Mouse (Mus musculus): Measurements from ENCODE around the gene Snx29. TPM values are rescaled to one million over a fixed set of nuclear protein-coding genes. Genes with fewer than 3 reads are reported as not detected.

Snx29 gene
- total and polyA plus RNA-seq, 2 experiments from 2014 or later, result 8.2 to 18.7 TPM

GRCm38 (mm10) chr16:11643603-11644002 is 320.9 kb downstream of the Snx29 start:
- Histone ChIP-seq H3K27ac (no peak overlapping the region), H3K4me2 (ENCODE audit: low read depth, low read length) (no peak overlapping the region), H3K4me3 (ENCODE audit: low read length) (no peak overlapping the region), H3K9me3 (ENCODE audit: low read length) (no peaks in the 10 kb centered on the region), H3K4me1 (ENCODE audit: insufficient read depth, low read length) (peaks cover 7% of the 10 kb centered on the region), H3K27me3 (ENCODE audit: insufficient read depth, low read length) (no peaks in the 10 kb centered on the region), H3K9ac (replicated peaks; ENCODE audit: low read length) (no peak overlapping the region), H3K36me3 (ENCODE audit: insufficient read depth, low read length) (no peaks in the 10 kb centered on the region)
- no peak for TF ChIP-seq CTCF (IDR thresholded peaks at IDR 0.05; ENCODE audit: low read depth)
- DNase-seq (ENCODE audit: low spot score) (no peak), ATAC-seq (no peak)
- 51% methylated on average over 6 of the region's 6 CpGs for WGBS

DNA sequence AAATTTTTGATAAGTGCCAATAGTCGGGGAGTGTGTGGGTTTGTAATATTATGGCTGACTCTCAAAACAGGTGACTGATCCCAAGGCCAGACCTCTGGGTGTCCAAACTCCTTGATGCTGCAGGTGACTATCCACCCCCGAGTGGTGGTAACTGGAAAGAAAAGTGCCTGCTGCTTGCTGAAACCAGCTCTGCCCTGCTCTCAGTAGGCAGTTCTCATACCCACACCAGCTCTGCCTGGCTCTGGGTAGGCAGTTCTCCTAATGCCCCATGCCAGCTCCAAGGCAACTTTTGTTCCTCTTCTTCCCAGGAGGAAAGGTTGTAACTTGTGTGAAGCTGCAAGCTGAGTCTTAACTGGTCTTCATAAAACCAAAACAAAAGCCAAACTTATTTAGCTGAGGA is 321.7 kb downstream of the Snx29 start:
- no peak for TF ChIP-seq CTCF (IDR thresholded peaks at IDR 0.05; ENCODE audit: low read depth)
- WGBS, result 67% methylated on average over 2 of the region's 2 CpGs
- H3K9ac ChIP-seq (replicated peaks; ENCODE audit: low read length), result no peak overlapping the region
- ATAC-seq (peak; percentile 74), DNase-seq (ENCODE audit: low spot score) (peak; percentile 18)
- peaks cover 7% of the 10 kb centered on the region for H3K4me1 ChIP-seq (ENCODE audit: insufficient read depth, low read length)
- H3K36me3 ChIP-seq (ENCODE audit: insufficient read depth, low read length), result no peaks in the 10 kb centered on the region
- H3K27me3 ChIP-seq (ENCODE audit: insufficient read depth, low read length), result no peaks in the 10 kb centered on the region
- H3K4me3 ChIP-seq (ENCODE audit: low read length), result no peak overlapping the region
- H3K4me2 ChIP-seq (ENCODE audit: low read depth, low read length), result no peak overlapping the region
- peak overlapping the region; percentile 36; the same call in 1 of the 2 replicates for H3K27ac ChIP-seq
- H3K9me3 ChIP-seq (ENCODE audit: low read length), result no peaks in the 10 kb centered on the region

DNA sequence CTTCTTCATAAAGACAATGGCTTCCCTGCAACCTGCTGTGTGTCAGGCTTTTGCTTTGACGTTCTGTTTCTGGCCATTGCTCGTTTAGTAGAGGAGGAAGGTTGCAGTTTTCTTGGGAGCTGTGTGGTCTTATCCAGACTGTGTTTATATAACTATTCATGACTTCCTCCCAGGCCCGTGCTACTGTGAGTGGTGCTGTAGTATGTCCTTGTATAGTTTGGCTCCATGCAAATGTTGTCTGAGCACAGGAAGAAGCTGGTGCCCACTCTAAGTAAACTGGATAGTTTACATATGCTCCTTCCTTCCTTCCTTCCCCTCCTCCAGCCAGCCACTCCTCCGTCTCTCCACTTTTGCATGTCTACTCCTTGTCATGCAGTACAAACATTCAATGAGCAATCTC is 323.0 kb downstream of the Snx29 start:
- H3K9ac ChIP-seq (replicated peaks; ENCODE audit: low read length), result no peak overlapping the region
- H3K9me3 ChIP-seq (ENCODE audit: low read length), result no peaks in the 10 kb centered on the region
- whole genome bisulfite sequencing, result 34% methylated on average over 4 of the region's 4 CpGs
- H3K36me3 ChIP-seq (ENCODE audit: insufficient read depth, low read length), result no peaks in the 10 kb centered on the region
- ATAC-seq (no peak), DNase-seq (ENCODE audit: low spot score) (no peak)
- no peak for TF ChIP-seq CTCF (IDR thresholded peaks at IDR 0.05; ENCODE audit: low read depth)
- H3K4me3 ChIP-seq (ENCODE audit: low read length), result no peak overlapping the region
- peaks cover 7% of the 10 kb centered on the region for H3K4me1 ChIP-seq (ENCODE audit: insufficient read depth, low read length)
- peak overlapping the region; percentile 22; the same call in 1 of the 2 replicates for H3K27ac ChIP-seq
- H3K4me2 ChIP-seq (ENCODE audit: low read depth, low read length), result no peak overlapping the region
- no peaks in the 10 kb centered on the region for H3K27me3 ChIP-seq (ENCODE audit: insufficient read depth, low read length)

- 60% methylated on average over 4 of the region's 4 CpGs for WGBS
- DNase-seq (ENCODE audit: low spot score) (no peak), ATAC-seq (no peak)
Observed at GRCm38 (mm10) chr16:11646745-11647289, 324.1 kb downstream of the Snx29 start.

DNA sequence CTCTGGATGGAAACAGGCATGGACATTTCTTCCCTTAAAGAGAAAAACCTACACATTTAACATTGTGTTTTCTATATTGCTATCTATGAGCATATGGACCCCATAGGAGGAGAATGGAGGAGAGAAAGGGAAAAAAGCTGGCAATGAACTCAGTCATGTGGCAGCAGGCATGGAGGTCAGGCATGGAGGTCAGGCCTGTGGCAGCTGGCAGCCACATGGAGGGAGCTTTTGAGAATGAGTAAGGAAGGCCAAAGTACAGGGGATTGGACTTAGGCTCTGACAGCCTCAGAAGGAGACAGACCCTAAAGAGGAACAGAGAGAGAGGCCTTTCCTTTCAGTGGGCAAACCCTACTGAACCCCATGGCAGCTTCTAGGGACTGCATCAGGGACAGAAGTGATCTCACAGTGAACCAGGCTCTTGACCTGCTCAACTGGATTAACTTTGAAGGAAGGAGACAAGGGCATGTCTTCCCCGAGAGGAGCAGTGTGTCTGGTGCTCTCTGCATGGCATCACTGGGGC is 325.5 kb downstream of the Snx29 start:
- no peak overlapping the region for H3K4me2 ChIP-seq (ENCODE audit: low read depth, low read length)
- peaks cover 7% of the 10 kb centered on the region for H3K4me1 ChIP-seq (ENCODE audit: insufficient read depth, low read length)
- H3K9ac ChIP-seq (replicated peaks; ENCODE audit: low read length), result no peak overlapping the region
- no peak overlapping the region for H3K27ac ChIP-seq
- 74% methylated on average over 1 of the region's 1 CpGs for whole genome bisulfite sequencing
- TF ChIP-seq CTCF (IDR thresholded peaks at IDR 0.05; ENCODE audit: low read depth), result no peak
- no peak for DNase-seq (ENCODE audit: low spot score)
- H3K27me3 ChIP-seq (ENCODE audit: insufficient read depth, low read length), result no peaks in the 10 kb centered on the region
- ATAC-seq, result no peak
- H3K9me3 ChIP-seq (ENCODE audit: low read length), result no peaks in the 10 kb centered on the region
- no peaks in the 10 kb centered on the region for H3K36me3 ChIP-seq (ENCODE audit: insufficient read depth, low read length)
- H3K4me3 ChIP-seq (ENCODE audit: low read length), result no peak overlapping the region

More at GRCm38 (mm10) chr16:11646745-11647289, 324.1 kb downstream of the Snx29 start:
- Histone ChIP-seq H3K9ac (replicated peaks; ENCODE audit: low read length) (no peak overlapping the region), H3K36me3 (ENCODE audit: insufficient read depth, low read length) (no peaks in the 10 kb centered on the region), H3K4me1 (ENCODE audit: insufficient read depth, low read length) (peaks cover 7% of the 10 kb centered on the region), H3K27me3 (ENCODE audit: insufficient read depth, low read length) (no peaks in the 10 kb centered on the region), H3K27ac (no peak overlapping the region), H3K4me2 (ENCODE audit: low read depth, low read length) (no peak overlapping the region), H3K9me3 (ENCODE audit: low read length) (no peaks in the 10 kb centered on the region), H3K4me3 (ENCODE audit: low read length) (no peak overlapping the region)
- TF ChIP-seq CTCF (IDR thresholded peaks at IDR 0.05; ENCODE audit: low read depth), result no peak

- TF ChIP-seq CTCF (IDR thresholded peaks at IDR 0.05; ENCODE audit: low read depth), result no peak
- no peak overlapping the region for H3K4me3 ChIP-seq (ENCODE audit: low read length)
- 85% methylated on average over 2 of the region's 2 CpGs for WGBS
Observed at GRCm38 (mm10) chr16:11652686-11653366, 330.1 kb downstream of the Snx29 start.

GRCm38 (mm10) chr16:11655893-11656292 is 333.2 kb downstream of the Snx29 start:
- ATAC-seq, result no peak

More at GRCm38 (mm10) chr16:11652686-11653366, 330.1 kb downstream of the Snx29 start:
- Histone ChIP-seq H3K9me3 (ENCODE audit: low read length) (no peaks in the 10 kb centered on the region), H3K27ac (no peak overlapping the region), H3K36me3 (ENCODE audit: insufficient read depth, low read length) (no peaks in the 10 kb centered on the region), H3K4me2 (ENCODE audit: low read depth, low read length) (no peak overlapping the region), H3K4me1 (ENCODE audit: insufficient read depth, low read length) (no peaks in the 10 kb centered on the region; the same call in 1 of the 2 replicates), H3K27me3 (ENCODE audit: insufficient read depth, low read length) (no peaks in the 10 kb centered on the region), H3K9ac (replicated peaks; ENCODE audit: low read length) (no peak overlapping the region)
- ATAC-seq (no peak), DNase-seq (ENCODE audit: low spot score) (no peak)

More at GRCm38 (mm10) chr16:11655893-11656292, 333.2 kb downstream of the Snx29 start:
- no peaks in the 10 kb centered on the region for H3K4me1 ChIP-seq (ENCODE audit: insufficient read depth, low read length)
- no peaks in the 10 kb centered on the region for H3K9me3 ChIP-seq (ENCODE audit: low read length)
- no peaks in the 10 kb centered on the region for H3K36me3 ChIP-seq (ENCODE audit: insufficient read depth, low read length)
- H3K27me3 ChIP-seq (ENCODE audit: insufficient read depth, low read length), result no peaks in the 10 kb centered on the region
- H3K4me3 ChIP-seq (ENCODE audit: low read length), result no peak overlapping the region
- no peak for DNase-seq (ENCODE audit: low spot score)
- WGBS, result 83% methylated on average over 3 of the region's 3 CpGs
- no peak for TF ChIP-seq CTCF (IDR thresholded peaks at IDR 0.05; ENCODE audit: low read depth)
- H3K27ac ChIP-seq, result no peak overlapping the region
- no peak overlapping the region for H3K9ac ChIP-seq (replicated peaks; ENCODE audit: low read length)
- no peak overlapping the region for H3K4me2 ChIP-seq (ENCODE audit: low read depth, low read length)
